Mouse (Mus musculus) heart, postnatal 0 days (tissue): Measurements from ENCODE around the gene Spag7.

Experiments
- CTCF ChIP-seq: IDR thresholded peaks from 2 replicates; pipeline ENCODE4 v1.5.1; 2016; ENCODE audit warnings: antibody characterized with exemption, control low read depth, low read depth
- EP300 ChIP-seq: IDR thresholded peaks from 2 replicates; pipeline ENCODE4 v1.6.1; 2016; ENCODE audit warnings: antibody characterized with exemption, low read depth

GRCm38 (mm10) chr11:70639976-70640375 lies 29.2 kb downstream of the Spag7 start:
- TF ChIP-seq CTCF = no peak
- TF ChIP-seq EP300 = no peak
